Mouse (Mus musculus) myocyte (in vitro differentiated cells): ENCODE results near the gene March7. TPM values are rescaled to one million over a fixed set of nuclear protein-coding genes. Genes with fewer than 3 reads are reported as not detected.

ENCODE experiments used
- H3K27me3 ChIP-seq: one replicate; pipeline ENCODE4 v1.6.1; 2011; ENCODE audit not compliant: control insufficient read depth, insufficient read depth, insufficient read length
- H3K36me3 ChIP-seq: one replicate; pipeline ENCODE4 v1.6.1; 2011; ENCODE audit not compliant: control insufficient read depth, insufficient read depth
- H3K4me2 ChIP-seq: one replicate; pipeline ENCODE4 v1.6.1; 2011; ENCODE audit warnings: low read depth, control low read depth
- H3K4me3 ChIP-seq: one replicate; pipeline ENCODE4 v1.5.1; 2011; ENCODE audit warnings: mild to moderate bottlenecking, control low read depth, moderate library complexity
- H3K79me2 ChIP-seq: one replicate; pipeline ENCODE4 v1.6.1; 2011; ENCODE audit not compliant: control insufficient read depth, insufficient read depth
- H3ac ChIP-seq: one replicate; pipeline ENCODE4 v1.6.1; 2011; ENCODE audit not compliant: control insufficient read depth, insufficient read length
- CEBPB ChIP-seq: IDR thresholded peaks from 2 replicates; pipeline ENCODE4 v1.6.1; 2011; ENCODE audit warnings: mild to moderate bottlenecking, moderate library complexity; ENCODE audit not compliant: poor library complexity, insufficient read depth, severe bottlenecking
- E2F4 ChIP-seq: IDR thresholded peaks from one replicate; pipeline ENCODE4 v1.6.1; 2011; ENCODE audit warnings: mild to moderate bottlenecking, control low read depth, moderate library complexity; ENCODE audit not compliant: insufficient read depth
- MAX ChIP-seq: IDR thresholded peaks from one replicate; pipeline ENCODE4 v1.6.1; 2011; ENCODE audit warnings: low read depth, mild to moderate bottlenecking, control low read depth
- MYOD1 ChIP-seq, 3 experiments: IDR thresholded peaks; one replicate each; pipeline ENCODE4 v1.6.1; 2011; ENCODE audit warnings: control low read depth in 2 of 3, low read depth in 2 of 3, mild to moderate bottlenecking in 2 of 3, moderate library complexity in 1 of 3; ENCODE audit not compliant: insufficient read length in 2 of 3, control insufficient read depth in 1 of 3
- MYOG ChIP-seq, 3 experiments: IDR thresholded peaks; one replicate each; pipeline ENCODE4 v1.6.1; 2011; ENCODE audit warnings: control low read depth in 2 of 3, low read depth in 2 of 3, mild to moderate bottlenecking in 2 of 3; ENCODE audit not compliant: insufficient read length in 2 of 3, control insufficient read depth in 1 of 3, insufficient read depth in 1 of 3
- POLR2A ChIP-seq: IDR thresholded peaks from one replicate; pipeline ENCODE4 v1.6.1; 2011; ENCODE audit warnings: low read depth, mild to moderate bottlenecking, control low read depth, moderate library complexity; ENCODE audit not compliant: insufficient read length
- POLR2AphosphoS2 ChIP-seq: IDR thresholded peaks from one replicate; pipeline ENCODE4 v1.6.1; 2011; ENCODE audit warnings: low read depth, control low read depth; ENCODE audit not compliant: insufficient read length
- REST ChIP-seq: IDR thresholded peaks from one replicate; pipeline ENCODE4 v1.6.1; 2011; ENCODE audit warnings: mild to moderate bottlenecking, control low read depth, moderate library complexity; ENCODE audit not compliant: insufficient read depth, insufficient read length
- SRF ChIP-seq: IDR thresholded peaks from one replicate; pipeline ENCODE4 v1.6.1; 2011; ENCODE audit warnings: low read depth; ENCODE audit not compliant: control insufficient read depth, insufficient read length
- TCF12 ChIP-seq: IDR thresholded peaks from one replicate; pipeline ENCODE4 v1.6.1; 2011; ENCODE audit warnings: mild to moderate bottlenecking, control low read depth; ENCODE audit not compliant: poor library complexity, insufficient read depth, severe bottlenecking
- TCF3 ChIP-seq: IDR thresholded peaks from one replicate; pipeline ENCODE4 v1.6.1; 2011; ENCODE audit warnings: low read depth, control low read depth; ENCODE audit not compliant: insufficient read length
- USF1 ChIP-seq: IDR thresholded peaks from one replicate; pipeline ENCODE4 v1.6.1; 2011; ENCODE audit warnings: low read depth, mild to moderate bottlenecking, control low read depth, moderate library complexity
- polyA plus RNA-seq: library from polyadenylated mRNA; unstranded; fragments of >200 nt; fragmentation: generic; extraction: Trizol; gene quantifications from one replicate; pipeline ENCODE4 v1.2.1, GENCODE M21; 2012; ENCODE audit warnings: missing spikeins

The March7 gene
- polyA plus RNA-seq, 1 experiment: 9.8 TPM

- H3K4me3 ChIP-seq: no peak overlapping the region
Measured at GRCm38 (mm10) chr2:60260621-60261350, 51.1 kb downstream of the March7 start.

GRCm38 (mm10) chr2:60267567-60267966, 57.9 kb downstream of the March7 start:
- Histone ChIP-seq H3K27me3 (no peaks in the 10 kb centered on the region), H3K36me3 (no peaks in the 10 kb centered on the region), H3K4me2 (no peak overlapping the region), H3K79me2 (no peaks in the 10 kb centered on the region), H3ac (no peak overlapping the region), H3K4me3 (no peak overlapping the region)
- TF ChIP-seq E2F4 (no peak), REST (no peak), USF1 (no peak), POLR2AphosphoS2 (no peak), SRF (no peak), TCF3 (no peak), CEBPB (no peak), MYOD1 (IDR thresholded peaks at IDR 0.05; ENCODE audit: control insufficient read depth in 1 of 3, insufficient read length in 2 of 3, low read depth in 2 of 3) (no peak), MAX (no peak)

More at GRCm38 (mm10) chr2:60260621-60261350, 51.1 kb downstream of the March7 start:
- Histone ChIP-seq H3K27me3 (no peaks in the 10 kb centered on the region), H3K36me3 (no peaks in the 10 kb centered on the region), H3K79me2 (no peaks in the 10 kb centered on the region), H3K4me2 (no peak overlapping the region), H3ac (no peak overlapping the region)
- TF ChIP-seq TCF3 (no peak), MAX (no peak), MYOG (IDR thresholded peaks at IDR 0.05; ENCODE audit: control insufficient read depth in 1 of 3, insufficient read depth in 1 of 3, insufficient read length in 2 of 3, low read depth in 2 of 3) (no peak), REST (no peak), SRF (no peak), TCF12 (no peak), USF1 (no peak), E2F4 (no peak), MYOD1 (IDR thresholded peaks at IDR 0.05; ENCODE audit: control insufficient read depth in 1 of 3, insufficient read length in 2 of 3, low read depth in 2 of 3) (no peak), POLR2AphosphoS2 (no peak), CEBPB (no peak), POLR2A (no peak)

- TF ChIP-seq CEBPB (no peak), POLR2A (no peak), MYOD1 (IDR thresholded peaks at IDR 0.05; ENCODE audit: control insufficient read depth in 1 of 3, insufficient read length in 2 of 3, low read depth in 2 of 3) (no peak), TCF3 (no peak), SRF (no peak), E2F4 (no peak), POLR2AphosphoS2 (no peak), MAX (no peak), USF1 (no peak), REST (no peak), TCF12 (no peak), MYOG (IDR thresholded peaks at IDR 0.05; ENCODE audit: control insufficient read depth in 1 of 3, insufficient read depth in 1 of 3, insufficient read length in 2 of 3, low read depth in 2 of 3) (no peak)
Measured at GRCm38 (mm10) chr2:60269856-60270479, 60.3 kb downstream of the March7 start.

GRCm38 (mm10) chr2:60278627-60279026, 68.9 kb downstream of the March7 start:
- no peak for TF ChIP-seq POLR2A
- no peak for TF ChIP-seq SRF
- TF ChIP-seq POLR2AphosphoS2: no peak
- TF ChIP-seq TCF12: no peak
- no peak for TF ChIP-seq MYOG (IDR thresholded peaks at IDR 0.05; ENCODE audit: control insufficient read depth in 1 of 3, insufficient read depth in 1 of 3, insufficient read length in 2 of 3, low read depth in 2 of 3)

More at GRCm38 (mm10) chr2:60269856-60270479, 60.3 kb downstream of the March7 start:
- Histone ChIP-seq H3K27me3 (no peaks in the 10 kb centered on the region), H3K36me3 (no peaks in the 10 kb centered on the region), H3K4me2 (no peak overlapping the region), H3ac (no peak overlapping the region), H3K79me2 (no peaks in the 10 kb centered on the region), H3K4me3 (no peak overlapping the region)

More at GRCm38 (mm10) chr2:60278627-60279026, 68.9 kb downstream of the March7 start:
- no peak overlapping the region for H3K4me3 ChIP-seq
- H3K27me3 ChIP-seq: peaks cover under 1% of the 10 kb centered on the region
- no peaks in the 10 kb centered on the region for H3K36me3 ChIP-seq
- H3ac ChIP-seq: no peak overlapping the region
- H3K4me2 ChIP-seq: no peak overlapping the region
- H3K79me2 ChIP-seq: no peaks in the 10 kb centered on the region
